Mouse (Mus musculus) G1E (cell line): ENCODE results near the gene Hoxa13. TPM values are rescaled to one million over a fixed set of nuclear protein-coding genes. Genes with fewer than 3 reads are reported as not detected.

Experiments used
- ATAC-seq: 2 replicates; pipeline ENCODE4 v1.8.0; 2016; ENCODE audit warnings: mild to moderate bottlenecking; ENCODE audit not compliant: insufficient number of reproducible peaks, poor library complexity, low FRiP score, severe bottlenecking; ENCODE audit errors: extremely low read depth
- DNase-seq: peaks from one replicate; pipeline ENCODE4 v3.0.0; 2012; ENCODE audit warnings: low spot score
- H3K27me3 ChIP-seq: 2 replicates; pipeline ENCODE4 v1.6.1; 2012; ENCODE audit warnings: mild to moderate bottlenecking, low read length, inconsistent platforms; ENCODE audit not compliant: insufficient read depth
- H3K36me3 ChIP-seq: replicated peaks from 2 replicates; pipeline ENCODE3; 2012; ENCODE audit warnings: mild to moderate bottlenecking, inconsistent platforms
- H3K4me1 ChIP-seq: 2 replicates; pipeline ENCODE4 v1.6.1; 2012; ENCODE audit warnings: low read depth, low read length, inconsistent platforms, mixed read lengths; ENCODE audit not compliant: insufficient read depth
- H3K4me3 ChIP-seq: 2 replicates; pipeline ENCODE4 v1.5.1; 2012; ENCODE audit warnings: low read depth, mild to moderate bottlenecking, inconsistent platforms, low read length, moderate library complexity, mixed read lengths
- H3K9me3 ChIP-seq: replicated peaks from 2 replicates; pipeline ENCODE4 v1.6.1; 2012; ENCODE audit warnings: inconsistent platforms
- CTCF ChIP-seq: IDR thresholded peaks from 2 replicates; pipeline ENCODE4 v1.5.1; 2012; ENCODE audit warnings: low read depth, low read length, inconsistent platforms, mixed read lengths
- GATA1 ChIP-seq: IDR thresholded peaks from 2 replicates; pipeline ENCODE4 v1.6.1; 2012; ENCODE audit warnings: borderline replicate concordance, low read length, inconsistent platforms, mixed read lengths
- GATA2 ChIP-seq: IDR thresholded peaks from 2 replicates; pipeline ENCODE4 v1.6.1; 2012; ENCODE audit warnings: low read depth, low read length, inconsistent platforms, borderline replicate concordance
- POLR2AphosphoS5 ChIP-seq: IDR thresholded peaks from 2 replicates; pipeline ENCODE4 v1.6.1; 2012; ENCODE audit warnings: low read depth, low read length, inconsistent platforms; ENCODE audit not compliant: insufficient replicate concordance
- TAL1 ChIP-seq: conservative IDR thresholded peaks from 2 replicates; pipeline ENCODE4 v1.6.1; 2012; ENCODE audit warnings: low read depth, low read length, inconsistent platforms, mixed read lengths
- polyA plus RNA-seq: library from polyadenylated mRNA; stranded (reverse); fragments of >175 nt; gene quantifications from 2 replicates; pipeline ENCODE4 v1.2.3, GENCODE M21; 2012
- total RNA-seq, 2 experiments: library from RNA; stranded (forward) in 1 of 2; stranded (reverse) in 1 of 2; fragments of 200-1000 nt in 1 of 2; fragments of >200 nt in 1 of 2; fragmentation: Nextera tagmentation in 1 of 2; gene quantifications; 2 replicates each; pipeline ENCODE4 v1.2.3; 2014 to 2017

Hoxa13 gene
- total and polyA plus RNA-seq, 3 experiments: not detected

GRCm38 (mm10) chr6:52262463-52263320 is 2.0 kb upstream of the Hoxa13 start:
- ATAC-seq: no peak
- peaks cover 28% of the 10 kb centered on the region for H3K27me3 ChIP-seq
- H3K4me3 ChIP-seq: no peak overlapping the region
- no peak for DNase-seq
- H3K4me1 ChIP-seq: no peaks in the 10 kb centered on the region
- TF ChIP-seq GATA2: no peak
- no peaks in the 10 kb centered on the region for H3K36me3 ChIP-seq
- peaks cover 12% of the 10 kb centered on the region for H3K9me3 ChIP-seq

GRCm38 (mm10) chr6:52261751-52262462 is 1.2 kb upstream of the Hoxa13 start:
- DNase-seq (no peak), ATAC-seq (no peak)
- Histone ChIP-seq H3K4me3 (no peak overlapping the region), H3K27me3 (peaks cover 28% of the 10 kb centered on the region), H3K9me3 (peaks cover 12% of the 10 kb centered on the region), H3K36me3 (no peaks in the 10 kb centered on the region), H3K4me1 (no peaks in the 10 kb centered on the region)
- TF ChIP-seq POLR2AphosphoS5 (no peak), TAL1 (no peak), GATA1 (no peak), GATA2 (no peak), CTCF (no peak)

DNA sequence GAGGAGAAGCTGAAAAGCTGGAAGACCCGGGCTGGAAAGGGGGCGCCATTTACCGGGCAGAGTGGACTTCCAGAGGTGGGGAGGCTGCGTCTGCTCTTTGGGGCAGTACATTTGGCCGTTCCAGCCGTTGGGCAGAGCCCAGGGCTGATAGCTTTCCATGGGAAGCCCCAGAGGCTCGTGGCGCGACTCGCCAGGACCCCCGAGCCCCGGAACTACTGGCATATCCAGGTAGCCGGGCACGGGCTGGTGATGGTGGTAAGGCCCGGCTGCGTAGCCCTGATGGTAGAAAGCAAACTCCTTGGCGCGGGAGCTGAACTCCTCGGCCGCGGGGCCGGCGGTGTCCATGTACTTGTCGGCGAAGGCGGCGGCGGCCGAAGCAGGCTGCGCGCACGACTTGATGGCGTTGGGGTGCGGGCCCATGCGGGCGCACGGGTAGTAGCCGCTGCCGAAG is 844 bp downstream of the Hoxa13 start:
- H3K4me1 ChIP-seq: no peaks in the 10 kb centered on the region
- ATAC-seq (no peak), DNase-seq (no peak)
- TF ChIP-seq POLR2AphosphoS5: no peak
- TF ChIP-seq TAL1: no peak
- no peak for TF ChIP-seq CTCF
- no peak for TF ChIP-seq GATA1
- no peak for TF ChIP-seq GATA2
- H3K4me3 ChIP-seq: no peak overlapping the region
- H3K9me3 ChIP-seq: peaks cover 12% of the 10 kb centered on the region
- H3K36me3 ChIP-seq: no peaks in the 10 kb centered on the region
- H3K27me3 ChIP-seq: peaks cover 13% of the 10 kb centered on the region

GRCm38 (mm10) chr6:52259081-52259790 is 1.4 kb downstream of the Hoxa13 start:
- H3K4me1 ChIP-seq: no peaks in the 10 kb centered on the region
- H3K9me3 ChIP-seq: peaks cover 12% of the 10 kb centered on the region
- no peak overlapping the region for H3K4me3 ChIP-seq
- TF ChIP-seq CTCF (no peak), GATA1 (no peak), TAL1 (no peak)
- no peak for ATAC-seq
- H3K27me3 ChIP-seq: peaks cover 13% of the 10 kb centered on the region
- DNase-seq: no peak
- no peaks in the 10 kb centered on the region for H3K36me3 ChIP-seq

GRCm38 (mm10) chr6:52256956-52257355 is 3.7 kb downstream of the Hoxa13 start:
- Histone ChIP-seq H3K4me3 (no peak overlapping the region), H3K36me3 (no peaks in the 10 kb centered on the region), H3K27me3 (peaks cover 14% of the 10 kb centered on the region; the same call in 1 of the 2 replicates), H3K9me3 (peaks cover 12% of the 10 kb centered on the region), H3K4me1 (no peaks in the 10 kb centered on the region)
- ATAC-seq: no peak
- DNase-seq: no peak
- TF ChIP-seq TAL1 (no peak), POLR2AphosphoS5 (no peak), CTCF (no peak), GATA1 (no peak), GATA2 (no peak)
